Mouse (Mus musculus): ENCODE measurements around the gene Lsm3. TPM values are rescaled to one million over a fixed set of nuclear protein-coding genes. Genes with fewer than 3 reads are reported as not detected.
A peak's percentile ranks its signal among the peaks of the same experiment; 100 is the strongest.

The Lsm3 gene
- polyA plus RNA-seq, 1 experiment from 2014 or later: 251 TPM

GRCm38 (mm10) chr6:91546241-91546884 is 30.6 kb downstream of the Lsm3 start:
- peak; percentile 36; the same call in 1 of the 2 replicates for ATAC-seq (ENCODE audit: low FRiP score, low TSS enrichment)
- H3K4me2 ChIP-seq (replicated peaks; ENCODE audit: low read depth, low read length): no peak overlapping the region

GRCm38 (mm10) chr6:91547313-91547712 is 31.6 kb downstream of the Lsm3 start:
- no peak overlapping the region for H3K27ac ChIP-seq (ENCODE audit: low read length)
- no peak for ATAC-seq (ENCODE audit: low FRiP score, low TSS enrichment)

More at GRCm38 (mm10) chr6:91546241-91546884, 30.6 kb downstream of the Lsm3 start:
- H3K36me3 ChIP-seq (ENCODE audit: insufficient read depth, low read length): no peaks in the 10 kb centered on the region
- H3K27ac ChIP-seq (ENCODE audit: low read length): 0 out of 2 replicates have a peak overlapping the region, but pooled peaks have one; percentile 12
- H3K4me3 ChIP-seq (ENCODE audit: low read length): no peak overlapping the region
- H3K27me3 ChIP-seq (ENCODE audit: insufficient read depth, low read length): no peaks in the 10 kb centered on the region
- WGBS: 18% methylated on average over 9 of the region's 9 CpGs
- H3K9ac ChIP-seq (replicated peaks; ENCODE audit: low read length): 0 out of 2 replicates have a peak overlapping the region, but pooled peaks have one; percentile 9
- H3K9me3 ChIP-seq (ENCODE audit: low read length): no peaks in the 10 kb centered on the region
- peaks cover 13% of the 10 kb centered on the region for H3K4me1 ChIP-seq (ENCODE audit: insufficient read depth, low read length)

GRCm38 (mm10) chr6:91549621-91550020 is 33.9 kb downstream of the Lsm3 start:
- Histone ChIP-seq H3K27me3 (ENCODE audit: insufficient read depth, low read length) (no peaks in the 10 kb centered on the region), H3K4me1 (ENCODE audit: insufficient read depth, low read length) (peaks cover 10% of the 10 kb centered on the region; the same call in 1 of the 2 replicates), H3K9ac (replicated peaks; ENCODE audit: low read length) (no peak overlapping the region), H3K9me3 (ENCODE audit: low read length) (no peaks in the 10 kb centered on the region), H3K27ac (ENCODE audit: low read length) (peak overlapping the region; percentile 38), H3K36me3 (ENCODE audit: insufficient read depth, low read length) (no peaks in the 10 kb centered on the region), H3K4me2 (replicated peaks; ENCODE audit: low read depth, low read length) (no peak overlapping the region), H3K4me3 (ENCODE audit: low read length) (no peak overlapping the region)
- 27% methylated on average over 5 of the region's 5 CpGs for WGBS
- ATAC-seq (ENCODE audit: low FRiP score, low TSS enrichment): peak; percentile 30; the same call in 1 of the 2 replicates

More at GRCm38 (mm10) chr6:91547313-91547712, 31.6 kb downstream of the Lsm3 start:
- WGBS: 59% methylated on average over 1 of the region's 1 CpGs
- no peak overlapping the region for H3K9ac ChIP-seq (replicated peaks; ENCODE audit: low read length)
- no peaks in the 10 kb centered on the region for H3K27me3 ChIP-seq (ENCODE audit: insufficient read depth, low read length)
- no peaks in the 10 kb centered on the region for H3K36me3 ChIP-seq (ENCODE audit: insufficient read depth, low read length)
- no peaks in the 10 kb centered on the region for H3K9me3 ChIP-seq (ENCODE audit: low read length)
- no peak overlapping the region for H3K4me3 ChIP-seq (ENCODE audit: low read length)
- peaks cover 13% of the 10 kb centered on the region for H3K4me1 ChIP-seq (ENCODE audit: insufficient read depth, low read length)
- no peak overlapping the region for H3K4me2 ChIP-seq (replicated peaks; ENCODE audit: low read depth, low read length)

GRCm38 (mm10) chr6:91551671-91552070 is 35.9 kb downstream of the Lsm3 start:
- Histone ChIP-seq H3K4me3 (ENCODE audit: low read length) (no peak overlapping the region), H3K4me2 (replicated peaks; ENCODE audit: low read depth, low read length) (no peak overlapping the region), H3K27ac (ENCODE audit: low read length) (no peak overlapping the region), H3K9me3 (ENCODE audit: low read length) (no peaks in the 10 kb centered on the region), H3K27me3 (ENCODE audit: insufficient read depth, low read length) (no peaks in the 10 kb centered on the region), H3K4me1 (ENCODE audit: insufficient read depth, low read length) (peaks cover 1% of the 10 kb centered on the region; the same call in 1 of the 2 replicates), H3K36me3 (ENCODE audit: insufficient read depth, low read length) (no peaks in the 10 kb centered on the region), H3K9ac (replicated peaks; ENCODE audit: low read length) (no peak overlapping the region)
- ATAC-seq (ENCODE audit: low FRiP score, low TSS enrichment): no peak
- WGBS: 98% methylated on average over 3 of the region's 3 CpGs

GRCm38 (mm10) chr6:91552693-91553092 is 37.0 kb downstream of the Lsm3 start:
- Histone ChIP-seq H3K36me3 (ENCODE audit: insufficient read depth, low read length) (no peaks in the 10 kb centered on the region), H3K27ac (ENCODE audit: low read length) (no peak overlapping the region), H3K4me3 (ENCODE audit: low read length) (no peak overlapping the region), H3K4me1 (ENCODE audit: insufficient read depth, low read length) (no peaks in the 10 kb centered on the region; the same call in 1 of the 2 replicates), H3K9ac (replicated peaks; ENCODE audit: low read length) (no peak overlapping the region), H3K4me2 (replicated peaks; ENCODE audit: low read depth, low read length) (no peak overlapping the region), H3K9me3 (ENCODE audit: low read length) (no peaks in the 10 kb centered on the region), H3K27me3 (ENCODE audit: insufficient read depth, low read length) (no peaks in the 10 kb centered on the region)
- 0 out of 2 replicates have a peak, but pooled peaks have one; percentile 50 for ATAC-seq (ENCODE audit: low FRiP score, low TSS enrichment)
- 23% methylated on average over 3 of the region's 3 CpGs for WGBS

GRCm38 (mm10) chr6:91558565-91558964 is 42.8 kb downstream of the Lsm3 start:
- Histone ChIP-seq H3K9me3 (ENCODE audit: low read length) (no peaks in the 10 kb centered on the region), H3K4me3 (ENCODE audit: low read length) (no peak overlapping the region), H3K27ac (ENCODE audit: low read length) (no peak overlapping the region), H3K9ac (replicated peaks; ENCODE audit: low read length) (no peak overlapping the region), H3K27me3 (ENCODE audit: insufficient read depth, low read length) (no peaks in the 10 kb centered on the region), H3K36me3 (ENCODE audit: insufficient read depth, low read length) (no peaks in the 10 kb centered on the region), H3K4me2 (replicated peaks; ENCODE audit: low read depth, low read length) (no peak overlapping the region), H3K4me1 (ENCODE audit: insufficient read depth, low read length) (no peaks in the 10 kb centered on the region)
- 49% methylated on average over 1 of the region's 1 CpGs for WGBS
- ATAC-seq (ENCODE audit: low FRiP score, low TSS enrichment): no peak

- 80% methylated on average over 4 of the region's 4 CpGs for WGBS
- H3K4me2 ChIP-seq (replicated peaks; ENCODE audit: low read depth, low read length): no peak overlapping the region
- H3K4me3 ChIP-seq (ENCODE audit: low read length): no peak overlapping the region
- no peaks in the 10 kb centered on the region for H3K27me3 ChIP-seq (ENCODE audit: insufficient read depth, low read length)
- no peak overlapping the region for H3K9ac ChIP-seq (replicated peaks; ENCODE audit: low read length)
- H3K36me3 ChIP-seq (ENCODE audit: insufficient read depth, low read length): no peaks in the 10 kb centered on the region
- H3K9me3 ChIP-seq (ENCODE audit: low read length): no peaks in the 10 kb centered on the region
- no peak overlapping the region for H3K27ac ChIP-seq (ENCODE audit: low read length)
- no peak for ATAC-seq (ENCODE audit: low FRiP score, low TSS enrichment)
- no peaks in the 10 kb centered on the region for H3K4me1 ChIP-seq (ENCODE audit: insufficient read depth, low read length)
Observed at GRCm38 (mm10) chr6:91559371-91559770, 43.6 kb downstream of the Lsm3 start.

- Histone ChIP-seq H3K27ac (ENCODE audit: low read length) (no peak overlapping the region), H3K4me3 (ENCODE audit: low read length) (no peak overlapping the region), H3K9me3 (ENCODE audit: low read length) (no peaks in the 10 kb centered on the region), H3K36me3 (ENCODE audit: insufficient read depth, low read length) (no peaks in the 10 kb centered on the region), H3K4me2 (replicated peaks; ENCODE audit: low read depth, low read length) (no peak overlapping the region), H3K9ac (replicated peaks; ENCODE audit: low read length) (no peak overlapping the region), H3K27me3 (ENCODE audit: insufficient read depth, low read length) (no peaks in the 10 kb centered on the region), H3K4me1 (ENCODE audit: insufficient read depth, low read length) (no peaks in the 10 kb centered on the region)
- ATAC-seq (ENCODE audit: low FRiP score, low TSS enrichment): no peak
- WGBS: 89% methylated on average over 3 of the region's 3 CpGs
Observed at GRCm38 (mm10) chr6:91560186-91560585, 44.5 kb downstream of the Lsm3 start.

GRCm38 (mm10) chr6:91563031-91563430 is 47.3 kb downstream of the Lsm3 start:
- 72% methylated on average over 3 of the region's 3 CpGs for whole genome bisulfite sequencing
- H3K27ac ChIP-seq (ENCODE audit: low read length): no peak overlapping the region
- H3K4me1 ChIP-seq (ENCODE audit: insufficient read depth, low read length): no peaks in the 10 kb centered on the region
- no peak overlapping the region for H3K4me2 ChIP-seq (replicated peaks; ENCODE audit: low read depth, low read length)
- no peaks in the 10 kb centered on the region for H3K27me3 ChIP-seq (ENCODE audit: insufficient read depth, low read length)
- H3K4me3 ChIP-seq (ENCODE audit: low read length): no peak overlapping the region
- H3K36me3 ChIP-seq (ENCODE audit: insufficient read depth, low read length): no peaks in the 10 kb centered on the region
- no peaks in the 10 kb centered on the region for H3K9me3 ChIP-seq (ENCODE audit: low read length)
- H3K9ac ChIP-seq (replicated peaks; ENCODE audit: low read length): no peak overlapping the region
- ATAC-seq (ENCODE audit: low FRiP score, low TSS enrichment): no peak

GRCm38 (mm10) chr6:91566407-91566806 is 50.7 kb downstream of the Lsm3 start:
- no peak overlapping the region for H3K27ac ChIP-seq (ENCODE audit: low read length)
- H3K9me3 ChIP-seq (ENCODE audit: low read length): no peaks in the 10 kb centered on the region
- no peak for ATAC-seq (ENCODE audit: low FRiP score, low TSS enrichment)
- no peak overlapping the region for H3K4me3 ChIP-seq (ENCODE audit: low read length)
- no peak overlapping the region for H3K4me2 ChIP-seq (replicated peaks; ENCODE audit: low read depth, low read length)
- no peaks in the 10 kb centered on the region for H3K4me1 ChIP-seq (ENCODE audit: insufficient read depth, low read length)
- 54% methylated on average over 9 of the region's 9 CpGs for WGBS
- H3K36me3 ChIP-seq (ENCODE audit: insufficient read depth, low read length): no peaks in the 10 kb centered on the region
- H3K9ac ChIP-seq (replicated peaks; ENCODE audit: low read length): no peak overlapping the region
- no peaks in the 10 kb centered on the region for H3K27me3 ChIP-seq (ENCODE audit: insufficient read depth, low read length)
